Mouse (Mus musculus) liver, adult 2 months (tissue): ENCODE results near the gene Rnf26.

ENCODE experiments used
- CTCF ChIP-seq: fragments of 200-500 bp; IDR thresholded peaks from 2 replicates; pipeline ENCODE4 v1.5.1; 2011; ENCODE audit warnings: low read depth, low read length, control low read depth
- POLR2A ChIP-seq: fragments of 200-500 bp; IDR thresholded peaks from 2 replicates; pipeline ENCODE4 v1.6.1; 2011; ENCODE audit warnings: low read length, control low read depth; ENCODE audit not compliant: insufficient read depth; ENCODE audit errors: extremely low read depth

DNA sequence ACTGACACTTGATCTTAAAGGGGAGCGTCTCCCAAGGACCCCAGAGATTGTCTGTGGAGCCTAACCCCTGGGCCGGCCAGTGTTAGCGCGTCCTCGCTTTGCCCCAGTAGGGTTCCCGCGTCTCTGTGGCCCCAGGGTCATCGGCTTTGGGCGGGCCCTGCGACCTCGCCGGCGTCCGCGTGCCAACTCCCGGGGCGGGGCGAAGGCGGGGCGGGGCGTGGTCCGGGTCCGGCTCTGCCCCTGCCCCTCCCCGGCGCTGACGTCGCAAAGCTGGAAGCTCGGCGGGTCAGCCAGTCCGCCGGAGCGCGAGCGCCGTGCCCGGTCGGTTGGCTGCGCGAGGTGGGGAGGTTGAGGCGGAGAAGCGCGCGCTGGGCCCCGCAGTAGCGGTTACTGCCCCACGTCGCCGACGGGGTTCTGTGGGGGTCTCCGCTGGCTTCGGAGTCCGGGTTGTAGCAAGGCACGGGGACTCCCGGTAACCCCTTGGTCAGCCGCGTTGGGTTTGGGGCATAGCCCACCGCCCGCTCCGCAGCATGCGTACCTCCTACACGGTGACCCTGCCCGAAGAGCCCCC lies 28.6 kb downstream of the Rnf26 start:
- no peak for TF ChIP-seq CTCF
- peak; percentile 94 for TF ChIP-seq POLR2A
